Mouse (Mus musculus): ENCODE data around the gene Trmt112.
A peak's percentile ranks its signal among the peaks of the same experiment; 100 is the strongest.
"Not testable (repeated sequence)": the region's sequence is repeated elsewhere in the genome, so short reads cannot be mapped to it uniquely, and the experiment has no call there.

Gene Trmt112

GRCm38 (mm10) chr19:6909507-6910289 lies at the start of gene Trmt112, which contains the start of gene Prdx5:
TSS of gene Trmt112 (plus strand) at chr19:6909698.
TSS of gene Prdx5 (minus strand) at chr19:6910106.
- DNase-seq (ENCODE audit: low spot score): peak; percentile 94

DNA sequence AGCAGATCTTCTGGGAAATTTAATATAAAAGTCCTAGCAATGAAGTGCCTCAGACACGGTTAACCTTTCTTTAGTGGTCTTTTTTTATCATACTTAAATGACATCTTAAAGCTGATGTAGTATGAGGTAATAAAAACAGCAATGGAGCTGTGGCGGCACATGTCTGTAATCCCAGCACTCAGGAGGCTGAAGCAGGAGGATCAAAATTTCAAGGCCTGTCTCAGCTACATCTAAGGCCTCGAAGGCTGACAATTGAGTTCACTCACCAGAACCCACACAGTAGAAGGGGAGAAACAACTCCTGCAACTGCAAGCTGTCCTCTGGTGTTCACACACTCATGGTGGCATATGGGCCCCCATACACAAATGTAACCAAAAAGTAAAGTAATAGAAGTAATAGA lies 49.5 kb upstream of the Trmt112 start:
- no peak for DNase-seq (ENCODE audit: low spot score)

DNA sequence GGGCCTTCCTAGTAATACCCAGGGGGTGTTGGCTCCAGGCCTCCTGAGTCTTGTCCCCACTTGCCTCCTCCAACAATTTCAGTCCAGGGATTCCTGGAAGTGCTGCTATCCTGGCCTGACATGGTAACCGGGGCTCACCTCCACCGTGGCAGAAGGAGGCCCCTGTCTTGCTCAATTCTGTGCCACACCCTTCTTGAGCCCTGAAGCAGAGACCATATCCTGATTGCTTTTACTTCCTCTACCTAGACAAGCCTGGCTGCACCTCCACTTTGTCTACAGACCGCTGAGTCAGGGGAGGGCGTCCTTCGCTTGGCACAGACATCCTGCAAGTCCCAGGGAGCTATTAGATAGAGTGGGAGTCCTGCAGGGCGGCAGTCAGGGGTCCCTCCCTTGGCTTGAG lies 48.8 kb upstream of the Trmt112 start:
- no peak for DNase-seq (ENCODE audit: low spot score)

- DNase-seq (ENCODE audit: low spot score): no peak
These were observed 48.0 kb upstream of the Trmt112 start for GRCm38 (mm10) chr19:6861451-6861850.

GRCm38 (mm10) chr19:6869355-6869754 lies 40.1 kb upstream of the Trmt112 start:
- DNase-seq (ENCODE audit: low spot score): peak; percentile 57

DNA sequence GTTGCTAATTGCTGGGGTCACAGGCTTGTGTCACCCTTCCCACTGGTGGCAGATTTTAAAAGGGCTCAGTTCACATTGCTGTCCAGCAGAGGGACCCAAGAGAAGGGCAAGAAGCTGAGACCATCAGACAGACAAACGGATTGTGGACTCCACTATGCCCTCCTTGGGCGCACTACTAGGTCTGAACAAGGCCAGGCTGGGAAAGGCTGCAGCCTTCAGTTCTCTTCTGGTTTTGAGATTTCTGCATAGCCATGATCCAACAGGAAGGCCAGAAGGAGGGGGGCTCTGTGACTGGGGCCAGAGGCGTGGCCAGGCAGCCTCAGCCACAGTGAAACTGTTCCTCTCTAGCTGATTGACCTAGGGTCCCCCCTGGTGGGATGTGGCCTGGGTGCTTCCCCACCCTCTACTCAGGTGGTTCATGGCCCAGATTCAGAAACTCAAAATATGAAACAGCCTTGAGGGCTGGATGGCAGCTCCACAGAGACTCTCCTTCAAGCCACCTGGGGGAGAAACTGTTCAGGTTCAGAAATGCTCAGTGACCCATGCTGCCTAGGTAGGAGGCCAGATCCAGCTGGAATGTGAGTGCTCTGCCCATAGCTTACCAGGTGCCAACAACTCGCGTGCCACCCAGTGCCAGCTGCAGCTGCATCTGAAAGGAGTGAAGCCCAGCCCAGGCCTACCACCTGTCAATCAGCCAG lies 37.8 kb upstream of the Trmt112 start:
- DNase-seq (ENCODE audit: low spot score): peak; percentile 50

DNA sequence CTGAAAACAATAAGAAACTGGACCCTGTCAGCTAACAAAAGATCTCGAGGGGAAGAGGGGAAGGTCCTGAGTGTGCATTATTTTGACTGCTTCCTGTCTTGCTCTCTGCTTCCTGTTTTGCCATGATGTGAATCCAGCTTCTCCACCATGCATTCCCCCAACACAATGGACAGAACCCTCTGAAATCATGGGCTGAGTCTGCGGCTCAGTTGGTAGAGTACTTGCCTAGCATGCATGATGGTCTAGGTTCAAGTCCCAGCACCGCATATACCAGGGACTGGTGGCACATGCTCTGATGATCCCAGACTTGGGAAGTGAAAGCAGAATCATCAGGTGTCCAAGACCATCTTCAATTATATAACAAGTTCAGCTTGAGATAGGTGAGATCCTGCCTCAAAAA lies 36.8 kb upstream of the Trmt112 start:
- no peak for DNase-seq (ENCODE audit: low spot score)

GRCm38 (mm10) chr19:6874257-6874656 lies 35.2 kb upstream of the Trmt112 start:
- no peak for DNase-seq (ENCODE audit: low spot score)

DNA sequence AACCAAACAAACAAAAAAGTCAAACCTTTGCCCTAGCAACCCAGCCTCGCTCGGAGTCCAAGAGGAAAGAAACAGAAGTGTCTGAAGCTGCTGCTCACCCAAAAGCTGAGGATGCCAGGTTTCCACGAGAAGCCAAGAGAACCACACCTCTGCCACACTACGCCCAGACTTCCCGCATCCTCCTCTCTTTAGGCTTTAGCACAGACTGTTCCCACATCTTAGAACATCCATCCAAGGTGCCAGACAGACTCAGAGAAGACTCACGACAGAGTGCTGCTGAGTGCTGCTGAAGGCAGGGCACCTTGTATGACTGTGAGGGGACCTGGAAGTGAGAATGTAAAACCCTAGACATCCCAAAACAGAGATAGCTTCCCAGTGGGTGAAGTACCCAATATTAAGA lies 33.7 kb upstream of the Trmt112 start:
- no peak for DNase-seq (ENCODE audit: low spot score)

- DNase-seq (ENCODE audit: low spot score): no peak
These were observed 32.7 kb upstream of the Trmt112 start for GRCm38 (mm10) chr19:6876799-6877198.

DNA sequence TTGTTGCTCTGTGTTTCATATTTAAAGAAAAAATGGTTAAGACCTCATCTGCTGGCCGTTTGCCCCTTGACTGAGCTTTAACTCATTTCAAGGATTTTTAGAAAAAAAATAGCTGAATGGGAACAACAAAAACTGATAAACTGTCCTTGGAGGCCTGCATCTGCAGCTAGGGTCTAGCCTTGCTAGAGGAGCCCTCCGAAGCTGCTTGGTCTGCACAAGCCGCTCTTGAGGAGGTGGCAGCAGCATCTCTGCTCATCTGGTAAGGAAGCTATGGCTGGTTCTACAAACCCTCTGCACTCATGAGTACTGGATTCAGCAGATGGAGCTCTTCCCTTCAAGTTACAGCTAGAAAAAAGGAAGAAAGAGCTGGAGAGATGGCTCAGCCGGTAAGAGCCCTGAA lies 31.5 kb upstream of the Trmt112 start:
- DNase-seq (ENCODE audit: low spot score): no peak

DNA sequence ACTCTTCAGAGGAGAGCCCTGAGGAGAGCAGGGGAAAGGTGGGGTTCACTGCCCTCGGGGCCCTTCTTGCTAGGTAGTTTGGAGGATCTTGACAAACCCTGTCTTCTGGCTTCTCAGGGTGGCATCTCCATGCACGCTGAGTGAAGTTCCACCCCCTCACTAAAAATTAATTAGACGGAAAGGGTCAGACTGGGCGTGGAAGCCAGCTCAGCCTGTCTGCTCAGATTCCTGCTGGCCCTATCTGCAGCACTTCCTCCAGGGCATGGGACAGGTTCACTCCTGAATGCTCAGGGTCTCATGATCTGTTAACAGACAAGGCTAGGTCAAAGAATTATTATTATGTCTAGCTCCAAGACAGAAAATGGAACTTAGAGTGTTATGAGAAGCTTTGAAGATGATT lies 17.0 kb upstream of the Trmt112 start:
- DNase-seq (ENCODE audit: low spot score): peak; percentile 75

- no peak for DNase-seq (ENCODE audit: low spot score)
These were observed 15.6 kb upstream of the Trmt112 start for GRCm38 (mm10) chr19:6893731-6894451.

DNA sequence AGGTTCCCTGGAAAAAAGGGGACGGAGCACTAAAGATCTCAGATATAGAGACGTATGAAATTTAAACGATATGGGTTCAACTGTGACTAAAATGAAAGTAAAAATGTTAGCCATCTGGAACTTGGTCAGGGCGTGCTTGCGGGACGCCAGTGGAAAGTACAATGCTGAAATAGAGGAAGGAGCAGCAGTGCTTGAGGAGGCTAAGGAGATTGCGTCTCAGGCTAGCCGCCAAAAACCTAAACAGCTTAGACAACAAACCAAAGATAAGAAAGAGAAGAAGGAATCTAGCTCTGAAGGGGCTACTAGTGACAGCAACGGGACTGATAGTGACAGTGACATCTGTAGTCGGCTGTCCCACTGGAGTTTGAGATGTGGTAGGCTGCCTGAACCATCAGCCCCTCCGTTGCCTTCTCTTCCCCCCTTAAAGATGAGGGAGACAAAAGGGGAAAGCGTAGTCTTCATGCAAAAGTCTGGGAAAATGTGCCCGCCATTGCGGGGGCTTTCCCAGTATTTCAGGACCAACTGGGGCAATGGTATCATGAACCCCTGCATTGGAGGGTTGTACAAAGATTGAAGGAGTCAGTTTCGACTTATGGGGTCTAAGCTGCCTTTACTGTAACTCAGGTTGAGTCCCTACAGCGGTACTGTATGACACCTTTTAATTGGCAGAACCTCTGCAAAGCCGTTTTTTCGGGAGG lies 13.7 kb upstream of the Trmt112 start:
- not testable (repeated sequence) for DNase-seq (ENCODE audit: low spot score)

- DNase-seq (ENCODE audit: low spot score): no peak
These were observed 9.9 kb upstream of the Trmt112 start for GRCm38 (mm10) chr19:6899641-6900040.

GRCm38 (mm10) chr19:6903031-6903430 lies 6.5 kb upstream of the Trmt112 start:
- DNase-seq (ENCODE audit: low spot score): no peak

DNA sequence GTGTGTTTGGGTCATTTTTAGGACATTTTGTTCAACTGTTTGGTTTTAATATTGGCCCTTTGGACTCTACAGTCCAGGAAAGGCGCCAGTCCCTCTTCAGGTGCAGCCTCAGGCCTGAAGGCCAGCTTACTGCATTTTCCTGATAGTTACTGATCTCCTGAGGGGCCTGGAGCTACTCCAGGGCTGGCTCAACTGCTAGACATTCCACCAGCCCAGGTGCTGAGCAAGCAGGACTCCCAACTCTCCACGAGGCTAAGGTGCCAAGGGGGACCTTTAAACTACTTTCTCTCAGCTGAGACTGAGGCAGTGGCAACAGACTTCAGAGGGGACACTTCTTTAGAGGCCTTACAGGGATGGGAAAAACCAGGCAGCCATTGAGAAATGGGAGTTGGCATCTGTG lies 4.7 kb upstream of the Trmt112 start:
- DNase-seq (ENCODE audit: low spot score): no peak

DNA sequence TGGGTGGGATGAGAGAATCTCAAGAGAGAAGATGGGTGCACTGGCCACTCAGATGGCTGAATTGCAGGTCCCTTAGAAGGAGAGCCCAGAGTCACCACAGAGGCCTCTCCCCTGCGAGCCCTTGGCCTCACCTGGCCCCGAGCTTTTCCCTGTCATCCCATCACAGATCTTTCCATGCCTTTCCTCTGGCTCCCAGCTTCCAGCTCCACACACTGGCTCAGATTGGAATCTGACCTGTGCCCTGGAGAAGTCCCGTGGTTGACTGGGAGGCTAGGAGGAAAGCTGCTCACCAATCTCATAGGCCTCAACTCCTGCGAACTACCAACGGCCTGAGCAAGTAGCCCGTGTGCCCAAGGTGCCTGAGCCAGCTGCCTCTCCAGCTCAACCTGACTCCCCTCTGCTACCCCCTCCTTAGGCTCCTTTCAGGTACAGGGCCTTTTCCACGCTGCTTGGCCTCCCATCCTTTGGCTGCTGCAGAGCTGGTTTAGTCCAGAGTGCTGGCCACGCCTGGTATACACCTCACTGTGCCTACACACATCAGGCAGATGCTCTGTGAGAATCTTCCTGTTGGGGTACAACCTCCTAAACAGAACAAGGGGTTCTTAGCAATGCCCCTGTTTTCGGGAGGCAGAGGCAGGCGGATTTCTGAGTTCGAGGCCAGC lies 3.9 kb upstream of the Trmt112 start:
- no peak for DNase-seq (ENCODE audit: low spot score)

- no peak for DNase-seq (ENCODE audit: low spot score)
These were observed 3.3 kb upstream of the Trmt112 start for GRCm38 (mm10) chr19:6906199-6906598.

DNA sequence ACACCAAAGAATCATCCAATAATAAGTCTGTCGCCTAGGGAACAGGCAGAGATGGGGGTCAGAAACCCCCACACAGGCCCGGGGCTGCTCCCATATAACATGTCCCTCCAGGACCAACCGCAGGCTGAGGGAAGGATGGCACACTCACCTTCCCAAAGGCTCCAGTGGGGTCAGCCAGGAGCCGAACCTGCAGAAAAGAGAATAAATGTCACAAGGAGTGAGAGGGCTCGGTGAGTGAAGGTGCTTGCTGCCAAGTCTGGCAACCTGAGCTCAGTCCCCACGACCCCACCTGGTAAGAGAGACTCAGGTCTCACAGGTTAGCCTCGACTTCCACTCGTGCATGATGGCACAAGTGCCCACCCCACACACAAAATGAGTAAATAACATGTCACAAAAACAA lies 2.4 kb upstream of the Trmt112 start:
- no peak for DNase-seq (ENCODE audit: low spot score)

DNA sequence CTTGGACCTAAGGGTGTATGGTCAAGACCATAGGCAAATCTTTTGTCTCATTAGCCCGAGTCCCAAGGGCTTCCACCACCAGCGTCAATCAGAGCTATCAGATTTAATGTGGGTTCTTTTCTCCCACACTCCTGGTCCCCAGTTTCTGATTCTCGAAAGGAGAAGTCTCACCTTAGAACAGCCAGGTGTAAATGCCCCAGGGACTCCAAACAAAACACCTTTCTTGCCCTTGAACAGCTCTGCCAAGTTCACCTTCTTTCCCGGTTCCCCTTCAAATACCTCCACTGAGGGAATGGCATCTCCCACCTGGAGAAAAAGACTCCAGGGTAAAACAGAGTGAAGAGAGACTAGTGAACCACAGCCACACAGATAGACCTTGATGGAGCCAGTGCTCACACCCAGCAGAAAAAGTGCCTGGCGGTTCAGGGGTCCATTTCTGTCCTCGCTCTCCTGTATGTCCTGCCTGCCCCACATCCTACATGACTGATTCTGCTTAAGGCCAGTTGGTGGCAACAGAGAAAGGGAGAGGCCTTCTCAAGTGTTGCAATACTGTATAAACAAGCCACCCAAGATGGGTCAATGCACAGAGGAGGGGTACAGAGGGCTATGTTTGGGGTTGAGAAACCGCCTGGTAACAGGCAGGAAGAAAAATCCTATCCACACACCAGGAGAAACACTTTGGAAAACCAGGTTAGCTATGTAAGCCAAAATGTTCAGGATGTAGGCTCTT lies 1.5 kb upstream of the Trmt112 start:
- DNase-seq (ENCODE audit: low spot score): no peak

All from urinary bladder, postnatal 14 days (tissue).